Mouse (Mus musculus): Measurements from ENCODE around the gene Shank1. TPM values are rescaled to one million over a fixed set of nuclear protein-coding genes. Genes with fewer than 3 reads are reported as not detected.

Shank1 gene
- polyA plus RNA-seq, 1 experiment = 138 TPM

DNA sequence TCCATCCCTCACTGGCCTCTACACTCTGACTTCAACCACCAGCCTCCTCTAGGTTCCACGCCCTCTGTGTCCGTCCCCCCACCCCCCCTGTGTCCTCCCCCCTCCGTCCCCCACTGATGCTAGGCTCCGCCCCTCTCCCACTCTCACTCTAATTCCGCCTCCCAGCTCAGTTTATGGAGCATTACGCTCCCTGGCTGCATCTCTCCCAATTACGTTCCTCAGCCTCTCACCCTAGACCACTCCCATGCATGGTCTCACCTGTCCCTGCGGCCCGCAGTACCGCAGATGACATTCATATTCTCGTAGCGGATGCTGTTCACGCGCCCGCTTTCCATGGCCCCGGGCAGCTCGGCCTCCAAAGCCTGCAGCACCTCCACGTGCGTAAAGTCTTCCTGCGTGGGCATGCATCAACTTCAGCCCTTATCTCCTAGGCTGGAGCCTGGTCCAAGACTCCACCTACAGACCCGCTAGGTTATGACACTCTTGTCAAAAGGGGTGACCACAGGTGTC lies 50.8 kb downstream of the Shank1 start:
- peak in 1 of 2 experiments; percentile 53 for DNase-seq (ENCODE audit: extremely low spot score in 1 of 2, low spot score in 1 of 2)

DNA sequence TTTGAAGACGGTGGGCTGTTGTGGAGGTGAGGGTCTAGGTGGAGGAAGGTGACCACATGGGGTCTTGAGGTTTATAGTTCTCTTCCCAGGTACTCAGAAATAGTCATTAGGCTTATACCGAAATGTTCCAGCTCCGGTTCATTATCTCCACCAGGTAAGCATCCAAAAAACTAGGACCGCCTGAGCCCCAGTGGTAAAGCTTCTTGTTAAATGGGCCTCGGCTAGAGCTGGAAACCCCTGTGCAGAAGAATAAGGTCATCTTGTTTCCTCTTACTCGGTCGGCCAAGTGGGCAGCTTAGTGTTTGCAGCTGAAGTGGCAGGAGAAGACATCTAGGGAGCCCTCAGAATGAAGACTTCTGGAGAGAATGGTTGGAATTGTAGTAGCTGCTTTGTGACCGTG lies 62.6 kb downstream of the Shank1 start:
- DNase-seq (ENCODE audit: extremely low spot score in 1 of 2, low spot score in 1 of 2) = no peak

GRCm38 (mm10) chr7:44373460-44373859 lies 63.4 kb downstream of the Shank1 start:
- DNase-seq (ENCODE audit: extremely low spot score in 1 of 2, low spot score in 1 of 2) = no peak

GRCm38 (mm10) chr7:44373889-44374652 lies 64.0 kb downstream of the Shank1 start:
- peak; percentile 94 to 96 for DNase-seq (ENCODE audit: extremely low spot score in 1 of 2, low spot score in 1 of 2)

GRCm38 (mm10) chr7:44374756-44375155 lies 64.7 kb downstream of the Shank1 start:
- no peak for DNase-seq (ENCODE audit: extremely low spot score in 1 of 2, low spot score in 1 of 2)

DNA sequence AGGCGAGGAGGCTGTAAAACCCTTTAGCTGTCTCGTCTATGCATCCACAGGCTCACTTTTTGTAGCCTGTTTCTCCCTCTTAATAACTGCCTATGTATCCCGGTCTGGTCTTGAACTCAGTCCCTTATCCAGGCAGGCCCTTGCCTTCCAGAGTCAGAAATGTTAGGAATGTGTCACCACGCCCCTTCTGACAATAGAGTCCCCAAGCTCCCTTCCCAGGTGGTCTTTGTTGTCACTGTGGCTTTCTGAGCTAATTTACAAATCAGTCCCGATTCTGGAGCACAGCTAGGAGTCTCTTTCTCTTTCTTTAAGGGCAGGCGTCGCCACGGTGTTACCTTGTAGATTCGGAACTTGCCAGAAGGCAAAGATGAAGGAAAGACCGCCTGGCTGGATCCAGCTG lies 65.2 kb downstream of the Shank1 start:
- no peak for DNase-seq (ENCODE audit: extremely low spot score in 1 of 2, low spot score in 1 of 2)

GRCm38 (mm10) chr7:44375793-44376192 lies 65.7 kb downstream of the Shank1 start:
- DNase-seq (ENCODE audit: extremely low spot score in 1 of 2, low spot score in 1 of 2) = no peak

DNA sequence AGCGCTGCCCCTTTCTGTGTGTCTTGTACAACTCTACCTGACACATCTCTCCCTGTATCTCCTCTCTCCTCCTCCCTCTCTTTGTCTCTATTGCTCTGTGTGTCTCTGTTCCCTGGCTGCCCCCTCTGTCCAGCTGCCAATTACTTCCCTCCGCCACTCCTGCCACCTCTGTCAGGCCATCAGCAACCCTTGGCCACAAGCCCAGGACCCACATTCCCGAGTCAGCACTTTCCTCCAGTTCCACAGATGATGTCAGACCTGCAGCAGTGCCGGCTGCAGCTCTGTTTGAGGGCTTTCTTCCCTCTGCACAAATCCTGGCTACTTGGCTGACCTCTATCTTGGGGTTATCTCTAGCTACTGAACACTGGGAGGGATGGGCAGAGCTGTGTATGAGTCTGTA lies 68.2 kb downstream of the Shank1 start:
- no peak for DNase-seq (ENCODE audit: extremely low spot score in 1 of 2, low spot score in 1 of 2)

DNA sequence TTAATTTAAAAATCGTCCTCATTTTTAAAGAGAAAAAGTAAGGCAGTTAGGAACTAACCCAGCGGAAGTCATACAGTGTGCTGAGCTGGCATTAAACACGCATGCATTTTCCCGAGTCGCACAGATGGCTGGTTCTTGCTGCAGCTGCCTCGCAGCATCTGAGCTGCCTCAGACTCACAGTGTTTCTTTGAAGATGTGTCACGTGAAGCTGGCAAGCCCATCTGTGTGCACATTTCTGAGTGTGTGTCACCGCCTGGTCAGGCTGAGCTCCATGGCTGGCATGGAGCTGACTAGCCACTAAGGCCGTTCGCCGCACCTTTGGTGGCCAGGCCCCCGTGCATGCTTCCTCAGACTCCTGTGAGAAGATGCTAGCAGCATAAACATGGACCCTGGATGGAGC lies 72.5 kb downstream of the Shank1 start:
- peak; percentile 82 to 88 for DNase-seq (ENCODE audit: extremely low spot score in 1 of 2, low spot score in 1 of 2)

GRCm38 (mm10) chr7:44383980-44384715 lies 74.1 kb downstream of the Shank1 start, which contains the start of gene Syt3:
TSS of gene Syt3 (plus strand) at chr7:44384102.
- DNase-seq (ENCODE audit: extremely low spot score in 1 of 2, low spot score in 1 of 2) = peak; percentile 81 to 88

- no peak for DNase-seq (ENCODE audit: extremely low spot score in 1 of 2, low spot score in 1 of 2)
Observed at GRCm38 (mm10) chr7:44384716-44385059, 74.6 kb downstream of the Shank1 start.

DNA sequence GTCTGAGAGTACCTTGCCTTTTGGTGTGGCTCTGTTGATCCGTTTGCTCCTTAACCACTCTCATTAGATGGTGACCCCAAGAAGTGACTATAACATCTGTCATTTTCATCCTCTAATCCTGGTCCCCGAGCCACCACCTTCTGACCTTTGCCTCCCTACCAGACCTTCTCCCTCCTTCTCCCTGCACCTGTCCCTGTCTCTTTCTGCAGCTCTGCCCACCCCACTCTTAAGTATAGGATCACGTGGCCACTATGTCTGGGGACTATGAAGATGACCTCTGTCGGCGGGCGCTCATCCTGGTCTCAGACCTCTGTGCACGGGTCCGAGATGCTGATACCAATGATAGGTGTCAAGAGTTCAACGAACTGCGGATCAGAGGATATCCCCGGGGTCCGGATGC lies 75.7 kb downstream of the Shank1 start, which contains the start of gene 1700008O03Rik:
1700008O03Rik (minus strand) TSS at position 101 of the 400 bp plus-strand sequence.
- no peak for DNase-seq (ENCODE audit: extremely low spot score in 1 of 2, low spot score in 1 of 2)

DNA sequence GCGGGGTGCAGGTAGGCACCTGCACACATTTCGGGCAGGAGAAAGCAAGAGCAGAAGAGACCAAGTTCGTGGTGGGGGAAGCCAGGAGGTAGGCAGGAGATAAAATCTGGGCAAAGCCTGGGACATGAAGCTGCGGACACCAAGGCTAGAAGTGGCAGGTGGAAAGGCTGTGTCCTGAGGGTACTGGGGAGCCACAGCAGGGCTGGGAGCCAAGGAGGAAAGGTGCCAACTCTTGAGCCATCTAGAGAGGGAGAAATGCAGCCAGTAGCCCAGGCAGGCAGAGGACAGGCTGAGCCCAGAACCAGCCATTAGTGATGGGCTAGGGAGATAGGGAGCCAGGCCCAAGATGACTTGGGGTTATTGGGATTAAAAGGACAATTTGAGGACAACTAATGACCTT lies 81.8 kb downstream of the Shank1 start:
- DNase-seq (ENCODE audit: extremely low spot score in 1 of 2, low spot score in 1 of 2) = no peak

DNA sequence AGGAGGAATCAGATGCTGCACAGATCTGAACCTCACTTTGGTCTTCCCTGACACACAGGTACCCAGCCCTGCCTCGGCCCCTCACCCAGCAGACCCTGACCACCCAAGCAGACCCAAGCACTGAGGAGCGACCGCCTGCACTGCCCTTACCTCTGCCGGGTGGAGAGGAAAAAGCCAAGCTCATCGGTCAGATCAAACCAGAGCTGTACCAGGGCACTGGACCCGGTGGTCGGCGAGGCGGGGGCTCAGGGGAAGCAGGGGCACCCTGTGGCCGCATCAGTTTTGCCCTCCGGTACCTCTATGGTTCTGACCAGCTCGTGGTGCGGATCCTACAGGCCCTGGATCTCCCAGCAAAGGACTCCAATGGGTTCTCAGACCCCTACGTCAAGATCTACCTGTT lies 82.3 kb downstream of the Shank1 start:
- no peak for DNase-seq (ENCODE audit: extremely low spot score in 1 of 2, low spot score in 1 of 2)

DNA sequence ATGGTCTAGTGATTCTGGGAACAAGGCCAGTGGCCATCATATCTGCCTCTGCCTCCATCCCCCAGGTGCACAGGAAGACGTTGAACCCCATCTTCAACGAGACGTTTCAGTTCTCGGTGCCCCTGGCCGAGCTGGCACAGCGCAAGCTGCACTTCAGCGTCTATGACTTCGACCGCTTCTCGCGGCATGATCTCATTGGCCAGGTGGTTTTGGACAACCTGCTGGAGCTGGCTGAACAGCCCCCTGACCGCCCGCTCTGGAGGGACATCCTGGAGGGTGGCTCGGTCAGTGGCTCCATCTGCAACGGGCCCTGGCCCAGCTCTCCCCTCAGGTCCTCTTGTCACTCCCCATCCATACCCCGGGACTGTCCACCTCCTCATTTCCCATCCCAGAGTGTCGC lies 83.2 kb downstream of the Shank1 start:
- no peak for DNase-seq (ENCODE audit: extremely low spot score in 1 of 2, low spot score in 1 of 2)

GRCm38 (mm10) chr7:44398570-44398969 lies 88.5 kb downstream of the Shank1 start:
- peak in 1 of 2 experiments; percentile 62 for DNase-seq (ENCODE audit: extremely low spot score in 1 of 2, low spot score in 1 of 2)

DNA sequence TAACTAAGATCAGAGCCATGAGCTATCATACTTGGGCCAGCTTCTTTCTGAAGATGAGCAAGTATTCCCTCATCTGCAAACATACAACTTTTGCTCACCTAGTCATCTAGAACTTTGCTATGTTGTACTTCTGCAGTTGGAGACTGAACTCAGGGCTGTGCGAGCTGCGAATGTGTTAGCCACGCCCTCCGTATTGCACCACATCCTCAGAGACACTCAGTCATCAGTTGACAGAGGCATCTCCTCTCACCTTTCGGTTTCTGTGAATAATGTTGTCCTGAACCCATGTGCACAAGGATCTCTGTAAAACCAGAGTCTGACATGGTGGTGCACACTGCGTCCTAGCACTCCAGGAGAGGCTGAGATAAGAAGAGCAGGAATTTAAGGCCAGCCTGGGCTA lies 91.6 kb downstream of the Shank1 start:
- no peak for DNase-seq (ENCODE audit: extremely low spot score in 1 of 2, low spot score in 1 of 2)

DNA sequence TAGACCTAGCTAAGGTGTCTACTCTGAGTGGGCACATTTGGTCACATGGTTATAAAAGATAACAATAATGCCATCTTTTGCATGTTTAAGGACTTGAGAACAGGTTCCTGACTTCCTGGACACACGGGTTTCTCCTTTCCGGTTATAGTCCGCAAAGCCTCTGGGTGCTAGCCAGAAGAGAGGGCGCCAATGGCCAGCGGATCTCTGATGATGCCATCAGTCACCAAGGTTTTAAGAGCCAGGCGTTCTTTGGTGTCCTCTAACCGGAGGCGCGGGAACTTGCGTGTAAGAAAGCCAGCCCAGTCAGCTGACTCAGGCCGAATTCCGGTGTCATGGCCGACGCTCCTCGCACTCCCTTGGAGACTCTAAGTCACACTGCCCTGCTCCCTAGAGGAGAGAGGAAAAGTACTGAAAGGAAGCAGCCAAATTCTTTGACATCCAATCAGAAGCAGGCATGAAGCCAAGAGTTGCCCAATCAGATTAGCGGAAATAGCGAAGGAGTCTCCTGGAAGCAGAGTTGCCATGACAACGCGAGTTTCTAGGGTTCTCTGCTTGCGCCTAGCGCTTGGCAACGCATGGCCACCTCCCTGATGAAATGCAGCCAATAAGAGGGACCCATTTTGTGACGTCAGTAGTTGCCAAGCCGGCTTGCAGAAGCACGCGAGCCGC lies 95.4 kb downstream of the Shank1 start:
- peak; percentile 99 to 100 for DNase-seq (ENCODE audit: extremely low spot score in 1 of 2, low spot score in 1 of 2)

DNA sequence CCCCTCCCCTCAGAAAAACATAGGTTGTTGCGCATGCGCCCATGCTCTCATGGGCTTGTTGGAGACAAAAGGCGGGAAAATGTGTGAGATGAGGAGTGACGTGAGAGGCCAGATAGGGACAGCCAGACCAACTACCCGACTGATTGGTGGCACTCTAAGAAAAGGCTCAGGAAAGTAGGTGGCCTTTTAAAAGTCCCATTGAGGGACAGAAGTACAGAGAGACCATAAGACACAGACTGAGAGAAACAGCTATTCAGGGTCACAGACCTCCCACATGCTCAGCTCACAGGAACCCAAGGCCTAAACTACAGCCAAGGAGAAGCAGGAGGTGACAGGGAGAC lies 95.9 kb downstream of the Shank1 start:
- DNase-seq (ENCODE audit: extremely low spot score in 1 of 2, low spot score in 1 of 2) = no peak
